Mouse (Mus musculus) embryonic facial prominence, embryonic 15.5 days (tissue): ENCODE results near the gene Mpp4. TPM values are rescaled to one million over a fixed set of nuclear protein-coding genes. Genes with fewer than 3 reads are reported as not detected.
A peak's percentile ranks its signal among the peaks of the same experiment; 100 is the strongest.

Experiments used
- ATAC-seq: fragments of 200-750 bp; cut with Nextera tagmentation; 2 replicates; pipeline ENCODE4 v1.8.0; 2017; ENCODE audit warnings: low read depth, moderate TSS enrichment; ENCODE audit not compliant: insufficient number of reproducible peaks, low FRiP score, low TSS enrichment
- H3K27ac ChIP-seq: fragments of 300-500 bp; sonication (generic); replicated peaks from 2 replicates; pipeline ENCODE4 v1.5.1; 2015; ENCODE audit warnings: mild to moderate bottlenecking, inconsistent platforms
- H3K27me3 ChIP-seq: fragments of 300-500 bp; sonication (generic); 2 replicates; pipeline ENCODE4 v1.6.1; 2015; ENCODE audit warnings: inconsistent platforms
- H3K36me3 ChIP-seq: fragments of 300-500 bp; sonication (generic); 2 replicates; pipeline ENCODE4 v1.6.1; 2015; ENCODE audit warnings: mild to moderate bottlenecking, inconsistent platforms
- H3K4me1 ChIP-seq: fragments of 300-500 bp; sonication (generic); 2 replicates; pipeline ENCODE4 v1.6.1; 2015; ENCODE audit warnings: inconsistent platforms
- H3K4me2 ChIP-seq: fragments of 300-500 bp; sonication (generic); replicated peaks from 2 replicates; pipeline ENCODE4 v1.6.1; 2015; ENCODE audit warnings: mild to moderate bottlenecking, inconsistent platforms
- H3K4me3 ChIP-seq: fragments of 300-500 bp; sonication (generic); replicated peaks from 2 replicates; pipeline ENCODE4 v1.5.1; 2015; ENCODE audit warnings: mild to moderate bottlenecking, inconsistent platforms
- H3K9ac ChIP-seq: fragments of 300-500 bp; sonication (generic); 2 replicates; pipeline ENCODE4 v1.6.1; 2015; ENCODE audit warnings: inconsistent platforms
- H3K9me3 ChIP-seq: fragments of 300-500 bp; sonication (generic); replicated peaks from 2 replicates; pipeline ENCODE4 v1.6.1; 2016; ENCODE audit warnings: inconsistent platforms
- WGBS: fragments of 180-500 bp; shearing (Covaris S2); methylation state at CpG from one replicate; pipeline ENCODE4 v1.1.7; 2015; 5-methylcytosine and 5-hydroxymethylcytosine counted together
- polyA plus RNA-seq: library from polyadenylated mRNA; unstranded; fragments of >200 nt; fragmentation: Nextera tagmentation; extraction: Ambion mirVana; gene quantifications from 2 replicates; pipeline ENCODE4 v1.2.1, GENCODE M21; 2015

Mpp4 gene
- polyA plus RNA-seq, 1 experiment from 2014 or later, result 0.23 TPM

- H3K4me2 ChIP-seq, result no peak overlapping the region
- H3K27me3 ChIP-seq, result no peaks in the 10 kb centered on the region
- no peaks in the 10 kb centered on the region for H3K36me3 ChIP-seq
- WGBS, result 79% methylated on average over 10 of the region's 10 CpGs
- no peaks in the 10 kb centered on the region for H3K4me1 ChIP-seq
- no peaks in the 10 kb centered on the region for H3K9me3 ChIP-seq
- ATAC-seq, result no peak
- no peak overlapping the region for H3K4me3 ChIP-seq
- no peak overlapping the region for H3K27ac ChIP-seq
- H3K9ac ChIP-seq, result no peak overlapping the region
These were observed 18.6 kb downstream of the Mpp4 start for GRCm38 (mm10) chr1:59144543-59144942.

- no peak overlapping the region for H3K27ac ChIP-seq
- no peaks in the 10 kb centered on the region for H3K36me3 ChIP-seq
- H3K4me2 ChIP-seq, result no peak overlapping the region
- H3K9ac ChIP-seq, result no peak overlapping the region
- no peaks in the 10 kb centered on the region for H3K4me1 ChIP-seq
- no peak for ATAC-seq
- no peaks in the 10 kb centered on the region for H3K27me3 ChIP-seq
- no peaks in the 10 kb centered on the region for H3K9me3 ChIP-seq
- no peak overlapping the region for H3K4me3 ChIP-seq
These were observed 20.4 kb downstream of the Mpp4 start for GRCm38 (mm10) chr1:59142809-59143208.

- Histone ChIP-seq H3K9ac (no peak overlapping the region), H3K4me1 (no peaks in the 10 kb centered on the region), H3K27me3 (no peaks in the 10 kb centered on the region), H3K27ac (no peak overlapping the region), H3K36me3 (no peaks in the 10 kb centered on the region), H3K4me3 (no peak overlapping the region), H3K4me2 (no peak overlapping the region), H3K9me3 (no peaks in the 10 kb centered on the region)
- ATAC-seq, result no peak
- 76% methylated on average over 5 of the region's 5 CpGs for WGBS
These were observed 28.8 kb downstream of the Mpp4 start for GRCm38 (mm10) chr1:59134419-59134818.

- no peaks in the 10 kb centered on the region for H3K9me3 ChIP-seq
- 72% methylated on average over 7 of the region's 7 CpGs for WGBS
- no peak overlapping the region for H3K9ac ChIP-seq
- no peak overlapping the region for H3K4me3 ChIP-seq
- H3K4me1 ChIP-seq, result no peaks in the 10 kb centered on the region
- no peak overlapping the region for H3K27ac ChIP-seq
- no peaks in the 10 kb centered on the region for H3K36me3 ChIP-seq
- no peak for ATAC-seq
- H3K4me2 ChIP-seq, result no peak overlapping the region
- H3K27me3 ChIP-seq, result no peaks in the 10 kb centered on the region
These were observed 34.3 kb downstream of the Mpp4 start for GRCm38 (mm10) chr1:59128879-59129278.

- no peak overlapping the region for H3K4me2 ChIP-seq
- no peak for ATAC-seq
- 75% methylated on average over 5 of the region's 5 CpGs for WGBS
These were observed 37.6 kb downstream of the Mpp4 start for GRCm38 (mm10) chr1:59125558-59125957.

GRCm38 (mm10) chr1:59119720-59120457, 43.3 kb downstream of the Mpp4 start, which contains the start of gene Tmem237:
Tmem237 (minus strand) TSS chr1:59120408.
- H3K4me1 ChIP-seq, result no peaks in the 10 kb centered on the region
- peak; percentile 97 for ATAC-seq
- no peaks in the 10 kb centered on the region for H3K27me3 ChIP-seq
- WGBS, result under 1% methylated on average over 74 of the region's 74 CpGs
- H3K4me3 ChIP-seq, result peak within 1 kb of the TSS; percentile 76
- peak within 1 kb of the TSS; percentile 76 for H3K4me2 ChIP-seq
- no peaks in the 10 kb centered on the region for H3K9me3 ChIP-seq
- H3K27ac ChIP-seq, result peak within 1 kb of the TSS; percentile 75
- peak within 1 kb of the TSS; percentile 68 for H3K9ac ChIP-seq
- H3K36me3 ChIP-seq, result no peaks in the 10 kb centered on the region

More at GRCm38 (mm10) chr1:59125558-59125957, 37.6 kb downstream of the Mpp4 start:
- Histone ChIP-seq H3K27ac (no peak overlapping the region), H3K4me1 (no peaks in the 10 kb centered on the region), H3K9ac (no peak overlapping the region), H3K36me3 (no peaks in the 10 kb centered on the region), H3K27me3 (no peaks in the 10 kb centered on the region), H3K4me3 (no peak overlapping the region), H3K9me3 (no peaks in the 10 kb centered on the region)

GRCm38 (mm10) chr1:59110524-59110923, 52.7 kb downstream of the Mpp4 start:
- peaks cover 35% of the 10 kb centered on the region for H3K36me3 ChIP-seq
- ATAC-seq, result no peak
- no peak overlapping the region for H3K4me2 ChIP-seq
- H3K27ac ChIP-seq, result no peak overlapping the region
- H3K4me3 ChIP-seq, result no peak overlapping the region
- no peak overlapping the region for H3K9ac ChIP-seq
- H3K27me3 ChIP-seq, result no peaks in the 10 kb centered on the region
- H3K4me1 ChIP-seq, result no peaks in the 10 kb centered on the region
- WGBS, result 76% methylated on average over 8 of the region's 8 CpGs
- no peaks in the 10 kb centered on the region for H3K9me3 ChIP-seq

GRCm38 (mm10) chr1:59102071-59102470, 61.1 kb downstream of the Mpp4 start:
- no peaks in the 10 kb centered on the region for H3K27me3 ChIP-seq
- no peak overlapping the region for H3K27ac ChIP-seq
- 93% methylated on average over 6 of the region's 6 CpGs for WGBS
- no peak overlapping the region for H3K9ac ChIP-seq
- ATAC-seq, result no peak
- no peaks in the 10 kb centered on the region for H3K9me3 ChIP-seq
- H3K36me3 ChIP-seq, result peaks cover 18% of the 10 kb centered on the region
- H3K4me2 ChIP-seq, result no peak overlapping the region
- no peak overlapping the region for H3K4me3 ChIP-seq
- H3K4me1 ChIP-seq, result no peaks in the 10 kb centered on the region

- no peak overlapping the region for H3K27ac ChIP-seq
- H3K9me3 ChIP-seq, result no peaks in the 10 kb centered on the region
- peaks cover 16% of the 10 kb centered on the region for H3K36me3 ChIP-seq
- no peak overlapping the region for H3K9ac ChIP-seq
- no peak overlapping the region for H3K4me3 ChIP-seq
- H3K4me2 ChIP-seq, result no peak overlapping the region
- ATAC-seq, result no peak
- 88% methylated on average over 5 of the region's 5 CpGs for WGBS
- H3K4me1 ChIP-seq, result no peaks in the 10 kb centered on the region
- no peaks in the 10 kb centered on the region for H3K27me3 ChIP-seq
These were observed 62.2 kb downstream of the Mpp4 start for GRCm38 (mm10) chr1:59101020-59101419.

- Histone ChIP-seq H3K4me2 (no peak within 1 kb of the TSS), H3K4me3 (no peak within 1 kb of the TSS), H3K9ac (no peak within 1 kb of the TSS), H3K9me3 (no peaks in the 10 kb centered on the region), H3K36me3 (no peaks in the 10 kb centered on the region), H3K27ac (no peak within 1 kb of the TSS), H3K4me1 (no peaks in the 10 kb centered on the region), H3K27me3 (no peaks in the 10 kb centered on the region)
- 90% methylated on average over 19 of the region's 19 CpGs for WGBS
- ATAC-seq, result no peak
These were observed 68.5 kb downstream of the Mpp4 start, which contains the start of gene C2cd6 for GRCm38 (mm10) chr1:59094705-59095104. C2cd6 (minus strand) TSS chr1:59094900.
